Mouse (Mus musculus) adrenal gland, adult (tissue): ENCODE measurements at regions not wholly inside any gene's neighbourhood (a gene's known extent, or its start where the extent isn't known, plus 50 kb on each side); places are given as distances from the start of the nearest gene placed in this dataset.

Experiments used
- DNase-seq, 2 experiments: peaks; one replicate each; pipeline ENCODE4 v3.0.0; 2022 to 2023; ENCODE audit warnings: low spot score in 1 of 2; ENCODE audit not compliant: inconsistent age in 2 of 2

DNA sequence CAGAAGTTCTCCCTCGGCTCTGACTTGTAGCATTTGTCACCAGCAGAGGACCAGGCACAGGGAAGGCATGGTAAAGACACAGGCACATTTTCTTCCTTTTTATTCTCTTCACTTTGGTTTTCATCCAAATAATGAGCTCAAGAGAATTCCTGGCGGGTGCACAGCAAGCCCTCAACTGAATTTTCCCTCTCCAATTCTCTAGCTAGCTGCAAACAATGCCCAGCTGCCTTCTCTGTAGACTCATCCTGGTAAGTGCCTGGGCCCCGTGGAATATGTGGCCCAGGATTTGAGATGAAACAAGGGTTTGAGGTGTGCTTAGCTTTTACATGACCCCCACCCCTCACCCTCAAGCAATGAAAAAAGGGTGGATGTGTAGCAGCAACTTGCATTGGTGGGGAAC, 90.4 kb downstream of the Otol1 start:
- DNase-seq = no peak

DNA sequence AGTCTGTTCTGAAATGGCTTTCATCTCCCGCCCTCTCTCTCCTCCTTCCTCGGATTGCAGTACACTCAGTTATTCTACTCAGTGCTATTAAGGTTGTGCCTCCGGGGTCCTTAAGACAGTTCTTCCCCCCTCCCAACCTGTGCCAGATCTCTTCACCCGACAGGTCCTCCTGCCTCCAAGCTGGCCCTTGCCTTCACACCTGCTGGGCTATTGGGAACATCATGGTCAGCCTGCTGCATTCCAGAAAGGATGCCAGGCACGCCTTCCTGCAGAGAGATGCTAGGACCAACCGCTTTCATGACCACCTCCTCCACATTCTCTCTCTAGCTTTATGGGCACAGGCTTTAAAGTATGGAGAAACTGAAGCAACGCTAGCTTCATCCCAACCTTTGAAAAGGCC, 94.7 kb downstream of the Otol1 start:
- DNase-seq = no peak

DNA sequence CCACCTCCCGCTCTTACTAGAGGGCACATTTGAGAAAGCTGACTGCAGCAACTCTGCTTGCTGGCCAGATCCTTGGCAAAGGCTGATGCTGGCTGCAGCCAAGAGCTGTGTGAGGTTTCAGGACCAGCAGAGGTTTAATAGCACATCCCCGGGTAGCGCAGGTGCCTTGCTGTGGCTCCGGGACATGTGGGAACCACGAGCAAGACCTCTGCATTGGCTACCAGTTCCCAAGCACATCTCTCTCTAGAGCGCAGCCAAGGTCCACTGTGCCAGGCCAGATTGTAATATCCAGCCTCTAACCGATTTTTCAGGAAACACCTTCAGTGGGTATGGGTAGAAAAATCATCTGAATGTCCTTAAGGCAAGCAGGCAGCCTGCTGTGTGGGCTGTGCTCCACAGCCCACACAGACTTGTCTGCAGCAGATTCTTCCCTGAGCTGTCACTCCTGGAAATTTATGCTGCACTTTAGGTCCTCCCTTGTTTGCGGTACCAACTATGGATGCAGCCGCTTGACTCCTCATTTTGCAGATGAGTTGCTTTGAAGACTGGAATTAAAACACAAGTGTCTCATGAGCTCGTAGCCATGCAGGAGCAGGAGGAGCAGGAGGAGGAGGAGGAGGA, 95.3 kb downstream of the Otol1 start:
- no peak for DNase-seq

DNA sequence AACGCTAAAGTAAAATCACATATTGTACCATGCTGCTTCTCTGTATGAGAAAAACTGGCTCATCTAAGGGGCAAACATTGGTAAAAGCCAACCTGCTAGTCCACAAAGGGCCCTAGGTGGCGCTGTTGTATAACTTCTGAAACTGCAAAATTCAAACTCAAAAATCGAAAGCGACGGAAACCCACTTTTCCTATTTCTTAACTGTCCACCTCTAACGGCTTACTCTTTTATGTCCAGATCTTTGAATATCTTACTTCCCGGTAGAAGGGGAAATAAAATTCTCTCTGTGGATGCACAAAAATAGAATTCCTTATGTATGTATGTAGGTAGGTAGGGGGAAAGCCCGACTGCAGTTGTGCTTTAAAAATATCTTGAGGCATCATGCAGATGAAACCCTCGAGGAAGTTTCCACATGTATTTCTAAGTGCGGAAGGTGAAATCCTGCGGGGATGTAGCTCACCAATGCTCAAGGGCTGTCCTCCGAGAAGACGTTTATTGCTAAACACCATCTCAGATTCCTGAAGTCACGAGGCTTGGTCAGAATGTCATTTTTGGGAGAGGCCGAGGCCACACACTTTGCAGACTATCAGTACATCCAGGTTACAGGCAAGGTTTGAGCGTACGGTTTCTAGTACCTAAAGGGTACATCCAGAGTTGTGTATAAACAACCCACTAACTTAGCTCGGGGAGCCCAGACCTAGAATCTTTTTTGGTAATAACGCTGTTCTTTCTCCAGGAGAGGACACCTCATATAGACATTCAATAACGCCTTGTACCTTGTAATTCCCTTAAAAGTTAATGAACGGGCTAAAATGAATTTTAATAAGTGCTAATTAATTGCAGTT, 96.8 kb downstream of the Otol1 start:
- peak; percentile 38 to 86 for DNase-seq

DNA sequence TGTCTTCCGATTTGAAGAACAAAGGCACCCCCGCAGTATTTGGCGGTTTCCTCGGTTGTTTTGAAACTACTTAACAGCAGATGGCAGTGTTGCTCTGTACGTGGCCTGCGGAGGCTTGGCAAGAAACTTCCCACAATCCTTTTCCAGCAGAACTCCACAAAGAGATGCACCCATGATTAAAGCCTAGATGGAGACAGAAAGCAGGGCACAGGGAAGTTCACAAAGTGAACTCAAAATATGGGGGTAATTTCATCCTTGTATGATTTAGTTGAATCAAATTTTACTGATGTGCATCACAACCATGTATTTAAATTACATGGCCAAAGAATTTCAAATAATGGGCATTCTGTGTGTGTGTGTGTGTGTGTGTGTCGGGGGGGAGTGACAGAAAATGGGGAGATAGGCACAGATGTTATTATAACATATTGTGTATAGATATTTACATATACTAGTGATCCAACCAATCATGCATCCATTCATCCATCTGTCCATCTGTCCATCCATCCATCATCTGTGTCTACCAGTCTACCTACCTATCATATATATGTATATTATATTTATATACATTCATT, 97.5 kb downstream of the Otol1 start:
- DNase-seq = peak; percentile 16 to 72

DNA sequence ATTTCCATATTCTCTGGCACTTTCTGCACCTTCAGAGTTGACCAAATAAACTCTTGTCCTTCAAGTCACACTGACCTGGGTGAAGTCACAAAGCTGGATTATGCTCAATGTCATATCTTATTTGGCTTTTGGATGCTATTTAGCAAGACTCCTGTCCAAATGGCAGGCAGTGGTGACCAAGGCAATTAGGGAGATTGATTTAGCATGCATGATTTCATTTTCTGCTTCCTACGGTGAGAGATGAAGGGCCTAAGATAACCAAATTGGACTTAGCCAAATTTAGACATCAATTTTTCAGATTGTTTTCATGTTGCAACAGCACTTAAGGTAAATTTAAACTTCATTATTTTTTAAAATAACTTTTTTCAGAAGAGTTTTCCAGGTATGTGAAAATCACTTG, 98.1 kb downstream of the Otol1 start:
- no peak for DNase-seq

DNA sequence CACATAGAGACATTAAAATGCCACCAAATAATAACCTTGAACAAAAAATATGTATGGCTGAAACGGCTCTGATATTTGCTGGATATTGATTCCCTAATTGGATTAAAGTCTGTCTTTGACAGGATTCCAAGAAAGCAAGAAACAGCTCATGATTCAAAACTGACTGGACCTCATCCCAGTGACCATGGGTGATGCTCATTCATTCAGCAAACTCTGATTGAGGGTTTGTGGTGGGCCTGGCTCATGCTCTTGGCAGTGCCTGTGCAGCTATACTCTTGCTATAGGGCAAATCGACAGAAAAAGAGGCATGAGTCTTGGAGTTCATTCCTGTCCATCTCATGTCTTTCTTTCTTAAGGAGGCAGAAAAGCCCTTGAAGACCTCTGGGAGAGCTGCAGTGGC, 98.7 kb downstream of the Otol1 start:
- no peak for DNase-seq

DNA sequence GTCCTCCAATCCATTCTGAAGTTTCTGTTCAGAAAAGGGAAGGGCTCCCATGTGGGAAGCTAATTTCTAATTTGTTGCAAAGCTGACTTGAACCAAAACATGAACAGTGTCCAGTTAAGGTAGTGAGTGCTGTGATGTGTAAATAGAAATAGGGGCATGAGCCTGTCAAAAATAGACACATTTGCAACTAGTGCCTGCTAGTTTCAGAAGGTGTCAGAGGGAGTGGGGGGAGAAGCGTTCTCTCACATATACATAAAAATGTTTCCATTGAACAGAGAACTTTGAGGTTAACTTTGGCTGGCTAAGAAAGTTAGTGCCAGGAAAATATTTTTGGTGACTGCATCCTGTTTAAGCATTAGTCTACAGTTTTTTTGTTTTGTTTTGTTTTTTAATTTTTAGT, 118.8 kb downstream of the Otol1 start:
- DNase-seq = no peak

DNA sequence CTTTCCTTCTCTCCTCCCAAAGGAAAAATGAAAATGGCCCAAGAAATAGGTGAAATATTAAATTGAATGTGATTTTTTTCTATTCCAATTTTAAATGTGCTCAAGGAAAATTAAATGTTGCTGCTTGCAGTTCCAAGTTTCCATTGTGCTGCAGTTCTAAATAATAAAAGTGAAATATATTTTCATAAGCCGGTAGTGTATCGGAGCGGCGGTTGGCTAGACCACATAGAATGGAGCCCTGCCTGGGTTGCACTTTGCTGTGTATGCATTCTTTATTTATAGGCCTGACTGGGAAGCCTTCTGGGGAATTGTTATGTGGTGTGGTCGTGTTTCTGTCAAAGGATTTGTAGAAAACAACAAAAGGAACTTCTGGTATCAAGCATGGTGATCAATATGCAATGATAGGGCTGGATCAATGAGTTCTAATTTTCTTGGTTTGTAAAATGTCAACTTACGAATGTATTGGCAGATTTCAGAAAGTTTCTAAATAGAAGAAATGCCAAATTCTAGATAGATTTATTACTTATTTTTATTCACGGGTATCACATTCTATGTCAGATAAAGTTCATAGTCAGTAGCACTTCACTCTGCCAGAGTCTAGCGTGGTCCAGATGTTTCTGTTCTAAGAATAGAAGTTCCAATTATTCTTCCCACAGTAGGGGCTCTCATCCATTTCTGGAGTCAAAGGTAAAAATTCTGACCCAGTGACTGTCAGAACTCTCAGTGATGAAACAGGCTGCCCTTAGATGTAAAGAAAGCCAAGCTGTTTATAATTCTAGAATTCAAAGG, 123.0 kb downstream of the Otol1 start:
- no peak for DNase-seq

DNA sequence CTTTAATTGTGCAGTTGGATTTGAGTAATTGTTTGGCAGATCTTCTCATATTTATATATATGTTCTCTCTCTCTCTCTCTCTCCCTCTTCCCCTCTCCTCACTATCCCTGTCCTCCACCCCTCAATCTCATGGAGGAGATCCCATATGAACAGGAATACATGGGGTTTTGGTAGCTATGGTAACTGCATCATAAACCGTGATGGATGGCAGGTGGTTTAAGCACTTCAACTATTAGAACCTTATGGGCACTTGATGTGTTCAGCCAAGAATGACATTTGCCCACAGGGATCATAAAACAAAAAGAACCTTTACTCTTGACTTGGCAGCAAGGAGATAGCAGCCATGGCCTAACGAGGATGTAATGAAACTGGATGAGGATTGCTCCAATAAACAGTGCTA, 127.5 kb downstream of the Otol1 start:
- DNase-seq = no peak

DNA sequence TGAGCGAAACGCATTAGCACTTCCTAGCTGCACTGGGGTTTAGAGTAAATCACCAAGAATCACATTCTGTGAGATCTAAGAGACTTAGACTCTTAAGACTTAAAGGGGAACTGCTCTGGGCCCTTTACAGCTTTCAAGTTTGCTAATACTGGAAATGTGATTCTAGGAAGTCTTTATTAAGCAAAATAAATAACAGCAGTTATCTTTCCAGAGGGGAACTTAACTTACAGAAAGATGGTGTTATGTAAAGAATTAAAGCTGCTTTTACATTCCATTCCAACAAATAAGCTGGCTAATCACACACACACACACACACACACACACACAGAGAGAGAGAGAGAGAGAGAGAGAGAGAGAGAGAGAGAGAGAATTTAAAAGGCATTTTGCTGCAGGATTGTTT, 131.1 kb downstream of the Otol1 start:
- no peak for DNase-seq

DNA sequence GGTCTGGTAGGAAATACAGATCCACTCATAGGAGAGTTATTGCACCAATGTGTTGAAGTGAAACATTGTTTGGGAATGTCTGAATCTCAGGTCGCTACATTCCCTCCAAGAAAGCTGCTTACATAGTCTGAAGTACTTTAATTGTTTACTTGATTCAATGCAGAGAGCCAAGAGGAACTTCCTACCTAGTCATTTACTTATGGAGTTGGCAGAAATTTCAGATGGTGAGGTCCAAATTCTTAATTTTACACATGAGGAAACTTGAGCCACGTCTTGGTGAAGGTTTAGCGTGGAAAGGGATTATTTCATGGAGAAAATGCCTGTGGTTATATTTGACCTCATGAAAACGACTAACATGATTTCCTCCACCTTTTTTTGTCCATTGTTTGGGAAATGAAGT, 131.5 kb downstream of the Otol1 start:
- no peak for DNase-seq

DNA sequence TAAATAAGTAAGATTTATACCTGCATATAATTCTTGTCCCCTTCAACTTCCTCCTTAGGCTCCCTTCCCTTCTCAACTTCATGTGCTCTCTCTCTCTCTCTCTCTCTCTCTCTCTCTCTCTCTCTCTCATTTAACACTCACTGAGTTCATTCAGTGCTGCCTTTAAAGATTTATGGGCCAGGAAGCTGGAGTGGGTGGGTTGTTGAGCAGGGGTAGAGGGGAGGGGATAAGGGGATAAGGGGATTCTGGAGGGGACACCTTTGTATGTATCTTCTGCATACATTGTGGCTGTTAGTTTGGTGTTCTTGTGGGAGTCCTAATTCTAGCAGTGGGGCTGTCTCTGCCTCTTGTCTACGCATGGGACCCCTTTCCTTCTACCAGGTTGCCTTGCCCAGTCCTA, 138.3 kb downstream of the Otol1 start:
- DNase-seq = no peak

DNA sequence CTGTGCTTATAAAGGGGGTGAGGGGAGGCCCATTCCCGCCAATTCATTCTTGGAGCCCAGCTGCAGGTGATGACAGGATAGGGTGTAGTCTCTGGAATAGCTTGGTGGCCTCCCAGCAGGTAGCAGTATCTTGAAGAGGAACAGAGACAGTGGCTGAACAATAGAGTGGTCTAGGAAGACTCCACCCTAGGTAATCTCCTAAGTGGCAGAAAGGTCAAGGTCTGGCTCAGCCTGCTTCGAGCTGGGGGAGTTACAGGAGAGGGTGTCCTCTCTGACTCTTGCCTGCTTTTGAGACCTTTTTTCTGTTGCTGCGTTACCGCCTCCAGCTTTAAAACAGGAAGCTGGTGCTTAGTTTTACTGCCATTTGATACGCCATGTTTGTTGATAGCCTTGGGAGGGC, 143.7 kb downstream of the Otol1 start:
- DNase-seq = no peak

DNA sequence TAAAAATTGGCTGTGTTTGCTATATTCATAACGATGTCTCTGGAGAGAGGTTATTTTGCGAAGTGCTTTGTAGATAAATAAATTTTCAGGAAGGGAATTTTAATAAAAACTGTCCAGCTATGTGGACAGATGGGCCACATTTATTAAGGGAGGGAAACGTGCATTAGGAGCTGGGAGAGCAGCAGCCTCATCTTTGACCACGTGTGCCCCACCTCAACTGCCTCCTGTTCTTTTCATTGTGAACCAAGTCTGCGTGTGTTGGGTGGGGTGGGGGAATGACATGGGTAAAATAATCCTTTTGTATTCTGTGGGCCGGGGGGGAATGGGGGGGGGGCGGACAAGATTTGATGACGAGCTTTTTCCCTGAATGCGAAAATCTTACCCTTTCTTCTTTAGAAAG, 152.6 kb downstream of the Otol1 start:
- DNase-seq = no peak

DNA sequence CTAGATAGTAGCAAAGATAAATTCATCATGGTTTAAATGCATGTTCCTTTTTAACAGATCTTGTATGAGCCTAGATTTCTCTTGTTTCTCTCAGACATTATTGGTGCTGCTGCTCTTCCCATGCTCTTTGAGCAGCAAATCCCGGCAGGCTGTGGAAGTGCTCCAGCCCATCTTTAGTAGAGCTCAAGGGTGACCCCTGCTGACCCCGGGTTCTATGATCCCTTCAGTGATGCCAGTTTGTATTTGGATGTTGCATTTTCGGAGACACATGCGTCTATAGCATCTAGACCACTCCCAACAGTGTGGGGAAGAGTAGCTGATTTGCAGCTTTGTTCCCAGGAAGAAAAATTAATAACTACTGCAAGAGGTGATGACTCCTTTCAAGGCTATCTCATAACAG, 164.3 kb downstream of the Otol1 start:
- no peak for DNase-seq

DNA sequence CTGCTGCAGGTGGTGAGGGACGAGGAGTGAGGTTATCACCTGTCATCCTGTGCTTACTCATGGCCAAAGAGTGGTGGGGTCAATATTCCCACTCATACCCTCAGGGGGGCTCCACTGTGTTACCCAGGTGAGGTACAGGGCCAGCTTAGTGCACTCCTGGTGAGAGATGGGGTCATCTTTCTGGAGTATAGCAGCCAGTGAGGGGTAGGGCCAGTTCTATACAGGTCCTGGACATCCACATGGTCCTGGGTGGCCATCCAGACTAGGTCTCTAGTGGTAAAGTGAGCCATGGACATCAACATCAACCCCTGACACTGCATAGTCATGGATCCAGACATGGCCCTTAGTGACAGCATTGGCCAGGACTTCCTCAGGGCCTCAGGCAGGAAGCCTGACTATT, 169.0 kb downstream of the Otol1 start:
- no peak for DNase-seq

DNA sequence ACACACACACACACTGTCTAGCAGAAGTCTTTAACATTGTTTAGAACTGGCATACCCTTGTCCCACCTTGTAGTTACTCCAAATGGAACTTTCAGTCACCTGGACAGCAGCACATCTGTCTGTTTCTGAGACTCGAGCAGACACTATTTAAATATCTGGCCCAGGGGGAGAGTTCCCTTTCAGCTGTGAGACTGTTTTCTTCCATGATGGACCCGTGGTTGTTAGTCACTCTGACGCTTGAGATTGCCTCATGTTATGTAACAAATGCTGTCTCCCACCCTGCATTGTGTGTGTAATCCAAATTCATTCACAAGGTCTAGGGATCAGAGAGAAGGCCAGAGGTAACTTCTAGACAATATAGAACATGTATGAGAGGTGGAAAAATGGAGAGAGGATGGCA, 174.2 kb downstream of the Otol1 start:
- no peak for DNase-seq

DNA sequence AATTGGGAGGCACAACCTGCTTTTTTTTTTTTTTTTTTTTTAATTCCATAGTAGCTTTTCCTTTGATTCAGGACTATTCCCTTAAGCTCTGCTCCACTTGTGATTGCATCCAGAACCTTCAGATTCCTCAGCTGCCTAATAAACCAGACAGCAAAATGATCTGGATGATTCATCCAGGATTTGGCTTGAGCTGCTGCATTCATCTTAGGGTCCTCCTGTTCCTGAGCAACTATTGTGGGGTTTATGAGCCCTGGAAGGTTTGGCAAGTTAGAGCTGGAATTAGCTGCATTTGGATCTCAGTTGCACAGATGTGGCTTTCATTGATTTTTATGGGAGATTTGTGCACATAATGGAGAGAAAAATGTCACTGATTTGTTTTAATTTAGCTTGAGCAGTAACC, 183.3 kb downstream of the Otol1 start:
- DNase-seq = no peak

DNA sequence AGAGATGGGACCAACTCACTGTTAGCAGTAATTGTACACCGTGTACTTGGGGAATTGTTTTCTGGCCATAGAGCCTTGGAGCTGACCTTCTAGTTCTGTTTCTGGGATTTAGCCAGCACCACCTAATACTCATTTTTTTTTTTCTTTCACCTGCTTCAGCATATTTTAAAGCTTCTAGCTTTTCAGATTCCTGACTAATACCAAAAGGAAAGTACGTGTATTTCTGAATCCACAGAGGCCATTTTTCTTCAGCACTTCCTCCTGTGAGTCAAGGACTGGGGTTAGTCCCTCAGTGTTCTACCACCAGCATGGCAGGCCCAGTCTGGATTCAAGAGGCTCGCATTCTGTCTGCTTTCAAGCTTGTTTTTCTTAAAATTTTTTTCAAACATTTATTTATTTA, 189.3 kb downstream of the Otol1 start:
- DNase-seq = no peak

DNA sequence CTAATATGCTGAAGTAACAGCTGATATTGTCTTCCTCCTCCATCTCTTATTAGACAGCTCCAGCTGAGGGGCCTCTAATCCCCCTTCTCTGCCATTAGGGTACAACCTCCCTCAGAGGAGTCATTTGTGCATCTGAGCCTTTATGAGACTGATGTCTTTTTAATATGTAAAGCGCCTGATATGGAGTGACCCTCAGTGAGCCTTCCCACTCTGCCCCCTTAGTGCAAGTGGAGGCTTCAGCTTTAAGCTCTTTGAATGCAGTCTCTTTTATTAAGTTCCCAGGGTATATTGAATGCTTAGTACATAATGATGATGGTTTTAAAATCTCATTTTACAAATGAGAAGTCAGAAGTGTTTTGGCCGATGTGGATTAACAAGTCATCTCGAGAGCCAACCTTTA, 191.5 kb downstream of the Otol1 start:
- no peak for DNase-seq
